Mouse (Mus musculus) testis, adult 2 months (tissue): Measurements from ENCODE around the gene Polr3g.

Source experiments
- CTCF ChIP-seq: fragments of 200-500 bp; IDR thresholded peaks from 2 replicates; pipeline ENCODE4 v1.5.1; 2012; ENCODE audit warnings: low read depth, mild to moderate bottlenecking, inconsistent platforms, low read length, moderate library complexity; ENCODE audit not compliant: control insufficient read depth, insufficient read depth, insufficient replicate concordance
- POLR2A ChIP-seq: fragments of 200-500 bp; IDR thresholded peaks from 2 replicates; pipeline ENCODE4 v1.6.1; 2012; ENCODE audit warnings: low read depth, mild to moderate bottlenecking, inconsistent platforms, low read length, moderate library complexity; ENCODE audit not compliant: control insufficient read depth

GRCm38 (mm10) chr13:81657008-81657350, 53.8 kb downstream of the Polr3g start:
- TF ChIP-seq CTCF (no peak), POLR2A (no peak)
